Mouse (Mus musculus) hindbrain, embryonic 11.5 days (tissue): ENCODE measurements at regions not wholly inside any gene's neighbourhood (a gene's known extent, or its start where the extent isn't known, plus 50 kb on each side); places are given as distances from the start of the nearest gene placed in this dataset.

Experiments
- ATAC-seq: fragments of 200-750 bp; cut with Nextera tagmentation; 2 replicates; pipeline ENCODE4 v1.8.0; 2017; ENCODE audit warnings: mild to moderate bottlenecking, moderate TSS enrichment, moderate library complexity; ENCODE audit not compliant: low FRiP score
- DNase-seq: peaks from one replicate; pipeline ENCODE4 v3.0.0-alpha.2; 2015; ENCODE audit warnings: low spot score
- H3K27ac ChIP-seq: fragments of 300-500 bp; sonication (generic); 2 replicates; pipeline ENCODE4 v1.5.1; 2014; ENCODE audit warnings: mild to moderate bottlenecking, low read depth, low read length
- H3K27me3 ChIP-seq: fragments of 300-500 bp; sonication (generic); 2 replicates; pipeline ENCODE4 v1.6.1; 2014; ENCODE audit warnings: mild to moderate bottlenecking, low read length, moderate library complexity, mixed read lengths; ENCODE audit not compliant: control insufficient read depth, insufficient read depth
- H3K36me3 ChIP-seq: fragments of 300-500 bp; sonication (generic); 2 replicates; pipeline ENCODE4 v1.6.1; 2014; ENCODE audit warnings: mild to moderate bottlenecking, low read length, moderate library complexity, mixed read lengths; ENCODE audit not compliant: control insufficient read depth, insufficient read depth
- H3K4me1 ChIP-seq: fragments of 300-500 bp; sonication (generic); replicated peaks from 2 replicates; pipeline ENCODE4 v1.6.1; 2014; ENCODE audit warnings: low read length, mixed read lengths; ENCODE audit not compliant: control insufficient read depth, insufficient read depth
- H3K4me2 ChIP-seq: fragments of 300-500 bp; sonication (generic); replicated peaks from 2 replicates; pipeline ENCODE4 v1.6.1; 2014; ENCODE audit warnings: mild to moderate bottlenecking, low read depth, low read length
- H3K4me3 ChIP-seq: fragments of 300-500 bp; sonication (generic); 2 replicates; pipeline ENCODE4 v1.5.1; 2014; ENCODE audit warnings: low read depth, low read length
- H3K9ac ChIP-seq: fragments of 300-500 bp; sonication (generic); 2 replicates; pipeline ENCODE4 v1.6.1; 2014; ENCODE audit warnings: low read depth, low read length
- H3K9me3 ChIP-seq: fragments of 300-500 bp; sonication (generic); 2 replicates; pipeline ENCODE4 v1.6.1; 2016; ENCODE audit warnings: low read length; ENCODE audit not compliant: control insufficient read depth
- WGBS: fragments of 180-500 bp; shearing (Covaris S2); extraction: QIAGEN DNeasy Blood & Tissue Kit; methylation state at CpG from one replicate; pipeline ENCODE4 v1.1.7; 2014; 5-methylcytosine and 5-hydroxymethylcytosine counted together

- 72% methylated on average over 5 of the region's 5 CpGs for WGBS
- no peak for DNase-seq
- Histone ChIP-seq H3K27ac (no peak overlapping the region), H3K27me3 (no peaks in the 10 kb centered on the region), H3K4me3 (no peak overlapping the region), H3K9ac (no peak overlapping the region), H3K9me3 (no peaks in the 10 kb centered on the region), H3K4me2 (no peak overlapping the region), H3K4me1 (no peaks in the 10 kb centered on the region), H3K36me3 (no peaks in the 10 kb centered on the region)
- ATAC-seq: no peak
These were observed 132.2 kb upstream of the Cep162 start for GRCm38 (mm10) chr9:87387516-87387915.

GRCm38 (mm10) chr9:87383513-87383912 is 128.2 kb upstream of the Cep162 start:
- H3K9me3 ChIP-seq: no peaks in the 10 kb centered on the region
- WGBS: 89% methylated on average over 3 of the region's 3 CpGs

GRCm38 (mm10) chr9:87377921-87378320 is 122.6 kb upstream of the Cep162 start:
- WGBS: 80% methylated on average over 7 of the region's 7 CpGs
- no peak overlapping the region for H3K9ac ChIP-seq
- H3K36me3 ChIP-seq: no peaks in the 10 kb centered on the region
- no peak for ATAC-seq
- H3K4me1 ChIP-seq: no peaks in the 10 kb centered on the region
- no peaks in the 10 kb centered on the region for H3K9me3 ChIP-seq
- H3K4me3 ChIP-seq: no peak overlapping the region
- H3K27ac ChIP-seq: no peak overlapping the region
- no peak overlapping the region for H3K4me2 ChIP-seq
- DNase-seq: no peak
- H3K27me3 ChIP-seq: no peaks in the 10 kb centered on the region

More at GRCm38 (mm10) chr9:87383513-87383912, 128.2 kb upstream of the Cep162 start:
- DNase-seq (no peak), ATAC-seq (no peak)
- Histone ChIP-seq H3K27me3 (no peaks in the 10 kb centered on the region), H3K27ac (no peak overlapping the region), H3K4me3 (no peak overlapping the region), H3K36me3 (no peaks in the 10 kb centered on the region), H3K4me1 (no peaks in the 10 kb centered on the region), H3K9ac (no peak overlapping the region), H3K4me2 (no peak overlapping the region)

- no peak for DNase-seq
- Histone ChIP-seq H3K9ac (no peak overlapping the region), H3K4me3 (no peak overlapping the region), H3K9me3 (no peaks in the 10 kb centered on the region), H3K36me3 (no peaks in the 10 kb centered on the region), H3K4me2 (no peak overlapping the region), H3K27ac (no peak overlapping the region), H3K4me1 (no peaks in the 10 kb centered on the region), H3K27me3 (no peaks in the 10 kb centered on the region)
- no peak for ATAC-seq
- 70% methylated on average over 10 of the region's 10 CpGs for WGBS
These were observed 121.5 kb upstream of the Cep162 start for GRCm38 (mm10) chr9:87376731-87377310.

- WGBS: 72% methylated on average over 4 of the region's 4 CpGs
These were observed 117.0 kb upstream of the Cep162 start for GRCm38 (mm10) chr9:87372251-87372905.

DNA sequence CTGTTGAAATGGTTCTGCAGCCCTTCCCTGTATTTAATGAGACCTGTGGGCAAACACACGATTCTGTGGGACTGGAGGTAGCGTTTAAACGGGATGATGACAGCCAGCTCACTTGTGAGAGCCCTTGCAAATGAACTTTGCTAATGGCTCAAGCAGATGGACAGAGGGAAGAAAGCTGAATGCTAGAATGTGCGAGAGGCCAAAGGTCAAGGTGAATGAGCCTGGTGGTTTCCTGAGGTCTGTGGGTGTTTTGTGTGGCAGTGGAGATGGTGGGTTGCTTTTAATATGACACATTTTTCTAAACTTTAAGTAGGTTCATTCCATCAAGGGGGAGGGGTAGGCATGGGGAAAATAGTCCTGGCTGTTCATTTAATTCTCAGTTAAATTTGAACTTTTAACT is 113.7 kb upstream of the Cep162 start:
- no peaks in the 10 kb centered on the region for H3K36me3 ChIP-seq
- H3K27me3 ChIP-seq: no peaks in the 10 kb centered on the region
- WGBS: 55% methylated on average over 4 of the region's 4 CpGs
- H3K4me3 ChIP-seq: no peak overlapping the region
- ATAC-seq (no peak), DNase-seq (no peak)
- H3K4me2 ChIP-seq: no peak overlapping the region
- no peaks in the 10 kb centered on the region for H3K9me3 ChIP-seq
- no peak overlapping the region for H3K27ac ChIP-seq
- H3K9ac ChIP-seq: no peak overlapping the region
- H3K4me1 ChIP-seq: no peaks in the 10 kb centered on the region

More at GRCm38 (mm10) chr9:87372251-87372905, 117.0 kb upstream of the Cep162 start:
- H3K9ac ChIP-seq: no peak overlapping the region
- DNase-seq (no peak), ATAC-seq (no peak)
- H3K4me2 ChIP-seq: no peak overlapping the region
- no peak overlapping the region for H3K27ac ChIP-seq
- no peak overlapping the region for H3K4me3 ChIP-seq
- no peaks in the 10 kb centered on the region for H3K4me1 ChIP-seq
- no peaks in the 10 kb centered on the region for H3K36me3 ChIP-seq
- H3K9me3 ChIP-seq: no peaks in the 10 kb centered on the region
- no peaks in the 10 kb centered on the region for H3K27me3 ChIP-seq

GRCm38 (mm10) chr9:87347008-87347407 is 91.7 kb upstream of the Cep162 start:
- no peaks in the 10 kb centered on the region for H3K27me3 ChIP-seq
- WGBS: 61% methylated on average over 1 of the region's 1 CpGs
- no peak overlapping the region for H3K27ac ChIP-seq
- no peaks in the 10 kb centered on the region for H3K9me3 ChIP-seq
- H3K36me3 ChIP-seq: no peaks in the 10 kb centered on the region
- H3K4me2 ChIP-seq: no peak overlapping the region
- DNase-seq (no peak), ATAC-seq (no peak)
- no peaks in the 10 kb centered on the region for H3K4me1 ChIP-seq
- no peak overlapping the region for H3K4me3 ChIP-seq
- no peak overlapping the region for H3K9ac ChIP-seq

DNA sequence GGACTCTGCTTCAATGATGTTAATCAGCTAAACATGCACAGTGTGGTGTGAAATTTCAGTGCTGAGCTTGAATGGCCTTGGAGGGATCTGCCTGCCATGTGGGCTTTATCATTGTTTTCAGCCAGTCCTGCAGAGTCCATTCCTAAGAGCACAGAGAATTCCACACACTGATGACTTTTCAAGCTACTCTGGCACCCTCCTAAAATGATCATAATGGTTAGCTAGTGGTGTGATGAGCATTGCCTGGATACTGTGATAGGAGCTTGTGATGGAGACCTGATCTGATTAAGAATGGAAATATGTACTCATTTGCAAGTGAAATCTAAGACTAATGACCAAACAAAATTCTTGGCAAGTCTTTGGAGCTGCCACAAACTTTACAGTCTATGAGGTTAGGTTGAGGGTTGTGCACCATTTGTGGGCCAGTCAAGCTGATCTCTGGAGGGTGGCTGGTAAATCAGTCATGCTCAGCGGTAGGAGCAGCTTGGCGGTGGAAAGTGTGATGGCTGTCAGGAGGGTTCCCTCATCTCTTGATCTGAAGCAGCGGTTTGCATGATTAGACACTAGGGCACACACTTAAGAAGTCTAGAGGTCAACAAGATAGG is 91.0 kb upstream of the Cep162 start:
- H3K4me3 ChIP-seq: no peak overlapping the region
- no peak overlapping the region for H3K9ac ChIP-seq
- no peaks in the 10 kb centered on the region for H3K4me1 ChIP-seq
- WGBS: 70% methylated on average over 3 of the region's 3 CpGs
- no peaks in the 10 kb centered on the region for H3K9me3 ChIP-seq
- H3K4me2 ChIP-seq: no peak overlapping the region
- ATAC-seq (no peak), DNase-seq (no peak)
- no peak overlapping the region for H3K27ac ChIP-seq
- no peaks in the 10 kb centered on the region for H3K36me3 ChIP-seq
- H3K27me3 ChIP-seq: no peaks in the 10 kb centered on the region

GRCm38 (mm10) chr9:87341438-87341837 is 86.1 kb upstream of the Cep162 start:
- Histone ChIP-seq H3K27ac (no peak overlapping the region), H3K9me3 (no peaks in the 10 kb centered on the region), H3K36me3 (no peaks in the 10 kb centered on the region), H3K9ac (no peak overlapping the region), H3K27me3 (no peaks in the 10 kb centered on the region), H3K4me2 (no peak overlapping the region), H3K4me3 (no peak overlapping the region), H3K4me1 (no peaks in the 10 kb centered on the region)
- no peak for DNase-seq
- WGBS: 80% methylated on average over 5 of the region's 5 CpGs
- ATAC-seq: no peak
